Mouse (Mus musculus): ENCODE results near the gene Batf. TPM values are rescaled to one million over a fixed set of nuclear protein-coding genes. Genes with fewer than 3 reads are reported as not detected.

The Batf gene
- polyA plus RNA-seq, 1 experiment from 2014 or later: 1.3 TPM

GRCm38 (mm10) chr12:85705831-85706530 is 19.5 kb downstream of the Batf start:
- H3K4me1 ChIP-seq (replicated peaks; ENCODE audit: control insufficient read depth, insufficient read depth, low read length): peaks cover 6% of the 10 kb centered on the region; the same call in 1 of the 2 replicates
- no peaks in the 10 kb centered on the region for H3K36me3 ChIP-seq (ENCODE audit: control insufficient read depth, insufficient read depth, low read length)
- H3K9ac ChIP-seq (ENCODE audit: low read length): peak overlapping the region; percentile 58
- WGBS: 25% methylated on average over 17 of the region's 17 CpGs
- no peak for ATAC-seq (replicated peaks; ENCODE audit: low FRiP score)
- no peak overlapping the region for H3K27ac ChIP-seq (ENCODE audit: low read depth, low read length)
- H3K4me3 ChIP-seq (ENCODE audit: low read depth, low read length): peak overlapping the region; percentile 20
- no peaks in the 10 kb centered on the region for H3K9me3 ChIP-seq (ENCODE audit: control insufficient read depth, low read length)
- DNase-seq (ENCODE audit: low spot score): peak; percentile 55
- peak overlapping the region; percentile 51 for H3K4me2 ChIP-seq (ENCODE audit: low read depth, low read length, severe bottlenecking)
- peaks cover 8% of the 10 kb centered on the region for H3K27me3 ChIP-seq (ENCODE audit: control insufficient read depth, insufficient read depth, low read length)

GRCm38 (mm10) chr12:85706906-85707305 is 20.4 kb downstream of the Batf start:
- Histone ChIP-seq H3K4me1 (replicated peaks; ENCODE audit: control insufficient read depth, insufficient read depth, low read length) (peaks cover 6% of the 10 kb centered on the region; the same call in 1 of the 2 replicates), H3K9me3 (ENCODE audit: control insufficient read depth, low read length) (no peaks in the 10 kb centered on the region), H3K36me3 (ENCODE audit: control insufficient read depth, insufficient read depth, low read length) (no peaks in the 10 kb centered on the region), H3K27ac (ENCODE audit: low read depth, low read length) (no peak overlapping the region), H3K4me3 (ENCODE audit: low read depth, low read length) (no peak overlapping the region), H3K4me2 (ENCODE audit: low read depth, low read length, severe bottlenecking) (no peak overlapping the region), H3K27me3 (ENCODE audit: control insufficient read depth, insufficient read depth, low read length) (peaks cover 8% of the 10 kb centered on the region), H3K9ac (ENCODE audit: low read length) (no peak overlapping the region)
- ATAC-seq (replicated peaks; ENCODE audit: low FRiP score): no peak
- DNase-seq (ENCODE audit: low spot score): no peak
- WGBS: 92% methylated on average over 4 of the region's 4 CpGs

- Histone ChIP-seq H3K4me3 (ENCODE audit: low read depth, low read length) (no peak overlapping the region), H3K4me1 (replicated peaks; ENCODE audit: control insufficient read depth, insufficient read depth, low read length) (peaks cover 6% of the 10 kb centered on the region; the same call in 1 of the 2 replicates), H3K27me3 (ENCODE audit: control insufficient read depth, insufficient read depth, low read length) (peaks cover 8% of the 10 kb centered on the region), H3K9me3 (ENCODE audit: control insufficient read depth, low read length) (no peaks in the 10 kb centered on the region), H3K36me3 (ENCODE audit: control insufficient read depth, insufficient read depth, low read length) (no peaks in the 10 kb centered on the region), H3K4me2 (ENCODE audit: low read depth, low read length, severe bottlenecking) (no peak overlapping the region), H3K27ac (ENCODE audit: low read depth, low read length) (no peak overlapping the region), H3K9ac (ENCODE audit: low read length) (no peak overlapping the region)
- WGBS: 94% methylated on average over 11 of the region's 11 CpGs
- no peak for ATAC-seq (replicated peaks; ENCODE audit: low FRiP score)
- DNase-seq (ENCODE audit: low spot score): no peak
These were observed 20.9 kb downstream of the Batf start for GRCm38 (mm10) chr12:85707391-85707790.

- H3K27ac ChIP-seq (ENCODE audit: low read depth, low read length): no peak overlapping the region
- H3K4me1 ChIP-seq (replicated peaks; ENCODE audit: control insufficient read depth, insufficient read depth, low read length): peaks cover 6% of the 10 kb centered on the region; the same call in 1 of the 2 replicates
- H3K9me3 ChIP-seq (ENCODE audit: control insufficient read depth, low read length): no peaks in the 10 kb centered on the region
- H3K4me3 ChIP-seq (ENCODE audit: low read depth, low read length): no peak overlapping the region
- no peaks in the 10 kb centered on the region for H3K36me3 ChIP-seq (ENCODE audit: control insufficient read depth, insufficient read depth, low read length)
- H3K9ac ChIP-seq (ENCODE audit: low read length): no peak overlapping the region
- peaks cover 8% of the 10 kb centered on the region for H3K27me3 ChIP-seq (ENCODE audit: control insufficient read depth, insufficient read depth, low read length)
- no peak for ATAC-seq (replicated peaks; ENCODE audit: low FRiP score)
- DNase-seq (ENCODE audit: low spot score): no peak
- no peak overlapping the region for H3K4me2 ChIP-seq (ENCODE audit: low read depth, low read length, severe bottlenecking)
- 94% methylated on average over 12 of the region's 12 CpGs for WGBS
These were observed 22.1 kb downstream of the Batf start for GRCm38 (mm10) chr12:85708556-85708955.

- H3K36me3 ChIP-seq (ENCODE audit: control insufficient read depth, insufficient read depth, low read length): no peaks in the 10 kb centered on the region
- ATAC-seq (replicated peaks; ENCODE audit: low FRiP score) (no peak), DNase-seq (ENCODE audit: low spot score) (no peak)
- H3K4me3 ChIP-seq (ENCODE audit: low read depth, low read length): no peak overlapping the region
- no peaks in the 10 kb centered on the region for H3K9me3 ChIP-seq (ENCODE audit: control insufficient read depth, low read length)
- no peak overlapping the region for H3K4me2 ChIP-seq (ENCODE audit: low read depth, low read length, severe bottlenecking)
- no peak overlapping the region for H3K9ac ChIP-seq (ENCODE audit: low read length)
- H3K27ac ChIP-seq (ENCODE audit: low read depth, low read length): no peak overlapping the region
- peaks cover 1% of the 10 kb centered on the region; the same call in 1 of the 2 replicates for H3K4me1 ChIP-seq (replicated peaks; ENCODE audit: control insufficient read depth, insufficient read depth, low read length)
- peaks cover 2% of the 10 kb centered on the region; the same call in 1 of the 2 replicates for H3K27me3 ChIP-seq (ENCODE audit: control insufficient read depth, insufficient read depth, low read length)
- WGBS: 87% methylated on average over 7 of the region's 7 CpGs
These were observed 24.2 kb downstream of the Batf start for GRCm38 (mm10) chr12:85710695-85711094.

GRCm38 (mm10) chr12:85712587-85712986 is 26.1 kb downstream of the Batf start:
- no peak overlapping the region for H3K27ac ChIP-seq (ENCODE audit: low read depth, low read length)
- H3K36me3 ChIP-seq (ENCODE audit: control insufficient read depth, insufficient read depth, low read length): no peaks in the 10 kb centered on the region
- no peak for DNase-seq (ENCODE audit: low spot score)
- no peaks in the 10 kb centered on the region for H3K27me3 ChIP-seq (ENCODE audit: control insufficient read depth, insufficient read depth, low read length)
- no peak overlapping the region for H3K4me3 ChIP-seq (ENCODE audit: low read depth, low read length)
- H3K4me1 ChIP-seq (replicated peaks; ENCODE audit: control insufficient read depth, insufficient read depth, low read length): no peaks in the 10 kb centered on the region
- H3K4me2 ChIP-seq (ENCODE audit: low read depth, low read length, severe bottlenecking): no peak overlapping the region
- no peaks in the 10 kb centered on the region for H3K9me3 ChIP-seq (ENCODE audit: control insufficient read depth, low read length)
- no peak for ATAC-seq (replicated peaks; ENCODE audit: low FRiP score)
- whole genome bisulfite sequencing: 92% methylated on average over 2 of the region's 2 CpGs
- no peak overlapping the region for H3K9ac ChIP-seq (ENCODE audit: low read length)

- no peak for DNase-seq (ENCODE audit: low spot score)
- Histone ChIP-seq H3K9me3 (ENCODE audit: control insufficient read depth, low read length) (no peaks in the 10 kb centered on the region), H3K4me3 (ENCODE audit: low read depth, low read length) (no peak overlapping the region), H3K27ac (ENCODE audit: low read depth, low read length) (no peak overlapping the region), H3K4me2 (ENCODE audit: low read depth, low read length, severe bottlenecking) (no peak overlapping the region), H3K27me3 (ENCODE audit: control insufficient read depth, insufficient read depth, low read length) (no peaks in the 10 kb centered on the region), H3K9ac (ENCODE audit: low read length) (no peak overlapping the region), H3K36me3 (ENCODE audit: control insufficient read depth, insufficient read depth, low read length) (no peaks in the 10 kb centered on the region), H3K4me1 (replicated peaks; ENCODE audit: control insufficient read depth, insufficient read depth, low read length) (no peaks in the 10 kb centered on the region)
- WGBS: 90% methylated on average over 5 of the region's 5 CpGs
- no peak for ATAC-seq (replicated peaks; ENCODE audit: low FRiP score)
These were observed 27.7 kb downstream of the Batf start for GRCm38 (mm10) chr12:85714126-85714525.

- Histone ChIP-seq H3K9ac (ENCODE audit: low read length) (no peak overlapping the region), H3K4me2 (ENCODE audit: low read depth, low read length, severe bottlenecking) (no peak overlapping the region), H3K4me3 (ENCODE audit: low read depth, low read length) (no peak overlapping the region), H3K36me3 (ENCODE audit: control insufficient read depth, insufficient read depth, low read length) (no peaks in the 10 kb centered on the region), H3K9me3 (ENCODE audit: control insufficient read depth, low read length) (no peaks in the 10 kb centered on the region), H3K27ac (ENCODE audit: low read depth, low read length) (no peak overlapping the region), H3K27me3 (ENCODE audit: control insufficient read depth, insufficient read depth, low read length) (no peaks in the 10 kb centered on the region), H3K4me1 (replicated peaks; ENCODE audit: control insufficient read depth, insufficient read depth, low read length) (no peaks in the 10 kb centered on the region)
- WGBS: 87% methylated on average over 4 of the region's 4 CpGs
- ATAC-seq (replicated peaks; ENCODE audit: low FRiP score) (no peak), DNase-seq (ENCODE audit: low spot score) (no peak)
These were observed 38.8 kb downstream of the Batf start for GRCm38 (mm10) chr12:85725306-85725705.
